Mouse (Mus musculus) lung, embryonic 15.5 days (tissue): ENCODE measurements around the gene 1110059E24Rik. TPM values are rescaled to one million over a fixed set of nuclear protein-coding genes. Genes with fewer than 3 reads are reported as not detected.
"Not testable (repeated sequence)": the region's sequence is repeated elsewhere in the genome, so short reads cannot be mapped to it uniquely, and the experiment has no call there.

Experiments
- ATAC-seq: fragments of 200-750 bp; cut with Nextera tagmentation; 2 replicates; pipeline ENCODE4 v1.8.0; 2017; ENCODE audit warnings: moderate number of reproducible peaks, borderline replicate concordance; ENCODE audit not compliant: low FRiP score, low TSS enrichment; ENCODE audit errors: extremely low read depth
- H3K27ac ChIP-seq: fragments of 300-500 bp; sonication (generic); 2 replicates; pipeline ENCODE4 v1.5.1; 2015; ENCODE audit warnings: moderate library complexity, mild to moderate bottlenecking, inconsistent platforms
- H3K27me3 ChIP-seq: fragments of 300-500 bp; sonication (generic); 2 replicates; pipeline ENCODE4 v1.6.1; 2015; ENCODE audit warnings: inconsistent platforms
- H3K36me3 ChIP-seq: fragments of 300-500 bp; sonication (generic); 2 replicates; pipeline ENCODE4 v1.6.1; 2015; ENCODE audit warnings: inconsistent platforms
- H3K4me1 ChIP-seq: fragments of 300-500 bp; sonication (generic); 2 replicates; pipeline ENCODE4 v1.6.1; 2015; ENCODE audit warnings: inconsistent platforms
- H3K4me2 ChIP-seq: fragments of 300-500 bp; sonication (generic); 2 replicates; pipeline ENCODE4 v1.6.1; 2015; ENCODE audit warnings: inconsistent platforms, mild to moderate bottlenecking, moderate library complexity
- H3K4me3 ChIP-seq: fragments of 300-500 bp; sonication (generic); 2 replicates; pipeline ENCODE4 v1.5.1; 2015; ENCODE audit warnings: mild to moderate bottlenecking, inconsistent platforms
- H3K9ac ChIP-seq: fragments of 300-500 bp; sonication (generic); 2 replicates; pipeline ENCODE4 v1.6.1; 2015; ENCODE audit warnings: inconsistent platforms
- H3K9me3 ChIP-seq: fragments of 300-500 bp; sonication (generic); 2 replicates; pipeline ENCODE4 v1.6.1; 2016; ENCODE audit warnings: inconsistent platforms
- WGBS: fragments of 180-500 bp; shearing (Covaris S2); methylation state at CpG from one replicate; pipeline ENCODE4 v1.1.7; 2015; 5-methylcytosine and 5-hydroxymethylcytosine counted together
- polyA plus RNA-seq: library from polyadenylated mRNA; unstranded; fragments of >200 nt; fragmentation: Nextera tagmentation; extraction: Ambion mirVana; gene quantifications from 2 replicates; pipeline ENCODE4 v1.2.1, GENCODE M21; 2015

The 1110059E24Rik gene
- polyA plus RNA-seq, 1 experiment from 2014 or later = 70.2 TPM

GRCm38 (mm10) chr19:21615801-21616200, 37.0 kb downstream of the 1110059E24Rik start:
- Histone ChIP-seq H3K4me1 (no peaks in the 10 kb centered on the region), H3K4me3 (no peak overlapping the region), H3K9me3 (no peaks in the 10 kb centered on the region), H3K9ac (no peak overlapping the region), H3K27ac (no peak overlapping the region), H3K36me3 (0 out of 2 replicates have a peak, but pooled peaks cover 3% of the 10 kb centered on the region), H3K4me2 (no peak overlapping the region), H3K27me3 (no peaks in the 10 kb centered on the region)
- no peak for ATAC-seq
- 81% methylated on average over 3 of the region's 3 CpGs for WGBS

DNA sequence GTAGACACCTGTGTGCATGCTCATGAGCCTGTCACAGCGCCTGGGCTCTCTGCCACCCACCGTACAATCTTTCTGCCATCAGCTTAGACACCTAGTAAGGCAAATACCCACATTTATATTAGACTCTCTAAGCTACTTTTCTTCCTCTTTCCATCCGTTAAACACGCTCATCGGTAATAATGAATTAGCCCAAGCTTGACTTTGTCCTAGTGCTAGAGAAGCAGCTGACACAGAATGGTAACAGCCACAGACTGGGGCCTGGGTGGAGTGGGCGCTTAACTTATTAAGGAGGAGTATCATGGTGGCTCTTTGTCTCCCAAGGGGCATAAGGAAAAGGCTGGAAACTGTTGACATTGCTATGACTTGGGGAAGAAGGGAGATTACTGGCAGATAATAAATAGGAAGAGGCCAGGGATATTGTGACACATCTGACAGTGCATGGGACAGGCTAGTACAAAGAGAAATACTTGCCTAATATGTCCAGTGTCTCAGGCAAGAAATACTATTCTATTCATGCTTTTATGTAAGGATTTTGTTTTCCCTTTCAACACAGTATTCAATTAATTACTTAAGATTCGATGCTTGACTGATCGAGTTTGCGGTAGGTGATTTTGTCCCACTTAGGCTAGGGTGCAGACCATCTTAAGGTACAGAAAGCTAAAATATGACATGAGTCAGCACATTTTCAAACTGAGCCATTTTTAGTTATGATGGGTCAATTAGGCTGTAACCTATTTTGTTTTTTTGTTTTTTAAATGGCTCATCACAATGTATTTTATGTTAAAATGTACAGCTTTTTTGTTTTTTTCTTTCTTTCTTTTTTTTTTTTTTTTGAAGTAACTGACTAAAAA, 40.8 kb downstream of the 1110059E24Rik start:
- WGBS = 86% methylated on average over 9 of the region's 9 CpGs
- Histone ChIP-seq H3K9me3 (no peaks in the 10 kb centered on the region), H3K4me2 (no peak overlapping the region), H3K9ac (no peak overlapping the region), H3K4me1 (no peaks in the 10 kb centered on the region), H3K4me3 (no peak overlapping the region), H3K27ac (no peak overlapping the region), H3K36me3 (no peaks in the 10 kb centered on the region), H3K27me3 (no peaks in the 10 kb centered on the region)
- ATAC-seq = no peak

DNA sequence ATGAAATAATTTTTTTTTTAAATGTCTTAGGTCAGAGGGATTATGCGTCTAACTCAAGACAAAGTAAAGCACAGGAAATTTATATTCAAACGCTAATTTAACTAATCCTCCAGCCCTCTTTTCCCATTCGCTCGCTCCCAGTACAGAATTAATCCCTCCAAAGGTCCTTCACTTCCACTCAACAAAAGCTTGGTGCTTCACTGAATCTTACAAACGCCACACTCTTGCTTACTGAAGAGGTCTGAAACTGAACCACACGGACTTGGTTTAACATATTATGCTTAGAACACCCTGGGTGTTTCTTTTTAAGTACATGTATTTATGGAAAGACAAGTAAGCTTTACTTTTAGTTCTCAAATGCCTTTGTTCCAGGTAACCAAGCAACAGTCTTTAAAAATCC, 41.5 kb downstream of the 1110059E24Rik start:
- H3K4me3 ChIP-seq = no peak overlapping the region
- no peak overlapping the region for H3K9ac ChIP-seq
- no peaks in the 10 kb centered on the region for H3K27me3 ChIP-seq
- no peak for ATAC-seq
- no peaks in the 10 kb centered on the region for H3K9me3 ChIP-seq
- H3K4me1 ChIP-seq = no peaks in the 10 kb centered on the region
- no peak overlapping the region for H3K27ac ChIP-seq
- no peaks in the 10 kb centered on the region for H3K36me3 ChIP-seq
- 63% methylated on average over 6 of the region's 6 CpGs for WGBS
- H3K4me2 ChIP-seq = no peak overlapping the region

GRCm38 (mm10) chr19:21610240-21610639, 42.5 kb downstream of the 1110059E24Rik start:
- H3K4me1 ChIP-seq = no peaks in the 10 kb centered on the region
- ATAC-seq = no peak
- 72% methylated on average over 6 of the region's 6 CpGs for WGBS
- no peaks in the 10 kb centered on the region for H3K9me3 ChIP-seq
- H3K27me3 ChIP-seq = no peaks in the 10 kb centered on the region
- H3K4me2 ChIP-seq = no peak overlapping the region
- no peak overlapping the region for H3K9ac ChIP-seq
- H3K27ac ChIP-seq = no peak overlapping the region
- H3K36me3 ChIP-seq = no peaks in the 10 kb centered on the region
- no peak overlapping the region for H3K4me3 ChIP-seq

DNA sequence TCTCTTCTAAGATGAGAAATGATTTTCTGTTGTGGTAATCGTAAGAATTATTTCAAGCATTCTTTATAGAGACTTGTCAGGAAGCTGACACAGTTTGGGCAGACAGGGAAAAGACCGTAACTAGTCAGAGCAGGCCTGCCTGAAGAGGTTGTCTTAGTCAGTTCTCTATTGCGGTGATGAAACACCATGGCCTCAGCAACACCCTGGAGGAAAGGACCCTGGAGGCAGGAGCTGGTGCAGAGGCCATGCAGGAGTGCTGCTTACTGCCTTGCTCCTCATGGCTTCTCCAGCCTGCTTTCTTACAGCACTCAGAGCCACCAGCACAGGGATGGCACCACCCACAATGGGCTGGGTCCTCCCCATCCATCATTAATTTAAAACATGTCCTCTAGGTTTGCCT, 47.5 kb downstream of the 1110059E24Rik start:
- Histone ChIP-seq H3K27ac (no peak overlapping the region), H3K4me2 (no peak overlapping the region), H3K27me3 (no peaks in the 10 kb centered on the region), H3K4me1 (peaks cover 20% of the 10 kb centered on the region), H3K4me3 (no peak overlapping the region), H3K9me3 (no peaks in the 10 kb centered on the region), H3K9ac (no peak overlapping the region), H3K36me3 (no peaks in the 10 kb centered on the region)
- no peak for ATAC-seq
- 85% methylated on average over 3 of the region's 3 CpGs for WGBS

- 40% methylated on average over 3 of the region's 3 CpGs for WGBS
- Histone ChIP-seq H3K9ac (no peak overlapping the region), H3K36me3 (no peaks in the 10 kb centered on the region), H3K4me1 (peaks cover 33% of the 10 kb centered on the region), H3K27me3 (no peaks in the 10 kb centered on the region), H3K4me3 (no peak overlapping the region), H3K27ac (peak overlapping the region; percentile 50; the same call in 1 of the 2 replicates), H3K4me2 (no peak overlapping the region), H3K9me3 (no peaks in the 10 kb centered on the region)
- ATAC-seq = no peak
Observed at GRCm38 (mm10) chr19:21603836-21604235, 48.9 kb downstream of the 1110059E24Rik start.

GRCm38 (mm10) chr19:21601541-21602101, 51.2 kb downstream of the 1110059E24Rik start:
- no peak overlapping the region for H3K4me3 ChIP-seq
- peaks cover 9% of the 10 kb centered on the region; the same call in 1 of the 2 replicates for H3K36me3 ChIP-seq
- no peak overlapping the region for H3K4me2 ChIP-seq
- H3K27ac ChIP-seq = peak overlapping the region; percentile 47
- no peak for ATAC-seq
- H3K4me1 ChIP-seq = peaks cover 33% of the 10 kb centered on the region
- H3K27me3 ChIP-seq = no peaks in the 10 kb centered on the region
- 26% methylated on average over 3 of the region's 3 CpGs for WGBS
- no peak overlapping the region for H3K9ac ChIP-seq
- H3K9me3 ChIP-seq = no peaks in the 10 kb centered on the region

DNA sequence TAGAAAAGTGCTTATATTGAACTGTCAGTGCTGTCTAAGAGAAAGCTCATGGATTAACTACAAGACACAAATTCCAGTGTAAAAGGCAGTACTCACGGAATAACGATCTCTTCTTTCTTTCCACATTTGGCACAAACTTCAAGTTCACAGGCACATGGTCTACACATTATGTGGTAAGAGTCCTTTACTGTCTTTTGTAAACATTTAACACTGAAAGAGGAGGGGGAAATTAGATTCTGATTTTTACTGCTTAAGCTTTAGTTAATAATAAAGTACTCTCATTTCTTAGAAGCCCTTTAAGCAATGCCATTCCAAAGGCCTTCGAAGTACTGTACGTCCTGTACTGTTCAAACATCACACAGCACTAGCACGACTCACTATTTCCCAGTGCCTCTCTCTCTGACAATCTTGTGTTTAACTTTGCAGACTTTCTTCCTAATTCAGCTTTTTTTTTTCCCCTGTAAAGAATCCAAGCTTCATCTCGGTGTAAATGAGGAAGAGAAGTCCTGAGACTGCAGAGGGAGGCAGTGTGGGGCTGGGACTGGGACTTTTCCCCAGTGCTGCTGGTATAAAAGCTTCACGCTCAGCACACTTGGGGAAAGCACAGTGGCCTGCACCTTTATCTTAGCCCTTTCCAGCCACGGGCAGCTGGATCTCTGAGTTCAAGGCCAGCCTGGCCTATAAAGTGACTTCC, 54.0 kb downstream of the 1110059E24Rik start:
- H3K27ac ChIP-seq = peak overlapping the region; percentile 96
- 35% methylated on average over 8 of the region's 8 CpGs for WGBS
- no peaks in the 10 kb centered on the region for H3K27me3 ChIP-seq
- H3K4me2 ChIP-seq = peak overlapping the region; percentile 24; the same call in 1 of the 2 replicates
- H3K4me1 ChIP-seq = peaks cover 31% of the 10 kb centered on the region
- no peak overlapping the region for H3K4me3 ChIP-seq
- no peaks in the 10 kb centered on the region for H3K9me3 ChIP-seq
- ATAC-seq = peak; percentile 88
- H3K36me3 ChIP-seq = peaks cover 10% of the 10 kb centered on the region; the same call in 1 of the 2 replicates
- no peak overlapping the region for H3K9ac ChIP-seq

DNA sequence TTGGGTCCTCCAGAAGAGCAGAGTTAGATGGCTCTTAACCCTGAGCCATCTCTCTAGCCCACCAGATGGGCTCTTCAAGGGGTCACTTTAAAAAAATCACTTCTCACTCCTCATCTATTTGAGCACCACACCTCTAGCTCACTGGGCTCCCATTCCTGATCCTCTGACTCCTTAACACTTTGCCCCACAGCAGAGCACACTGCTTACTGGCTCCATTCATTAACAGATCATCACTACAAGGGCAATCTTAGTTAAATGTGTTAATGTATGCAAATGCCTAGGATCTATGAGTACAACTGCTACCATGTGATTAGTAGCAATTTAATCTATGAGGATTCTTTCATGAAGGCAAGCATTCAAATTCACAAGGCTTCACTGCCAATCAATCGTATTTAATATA, 58.1 kb downstream of the 1110059E24Rik start:
- Histone ChIP-seq H3K9me3 (no peaks in the 10 kb centered on the region), H3K36me3 (peaks cover 10% of the 10 kb centered on the region; the same call in 1 of the 2 replicates), H3K4me1 (peaks cover 8% of the 10 kb centered on the region), H3K9ac (no peak overlapping the region), H3K27me3 (no peaks in the 10 kb centered on the region), H3K4me3 (no peak overlapping the region), H3K4me2 (no peak overlapping the region), H3K27ac (no peak overlapping the region)
- 92% methylated on average over 1 of the region's 1 CpGs for WGBS
- ATAC-seq = no peak

- not testable (repeated sequence) for H3K4me1 ChIP-seq, H3K27me3 ChIP-seq, H3K36me3 ChIP-seq, H3K27ac ChIP-seq, H3K4me3 ChIP-seq, H3K9me3 ChIP-seq, H3K9ac ChIP-seq, H3K4me2 ChIP-seq, ATAC-seq
- 91% methylated on average over 5 of the region's 5 CpGs for WGBS
Observed at GRCm38 (mm10) chr19:21592216-21592615, 60.6 kb downstream of the 1110059E24Rik start.

DNA sequence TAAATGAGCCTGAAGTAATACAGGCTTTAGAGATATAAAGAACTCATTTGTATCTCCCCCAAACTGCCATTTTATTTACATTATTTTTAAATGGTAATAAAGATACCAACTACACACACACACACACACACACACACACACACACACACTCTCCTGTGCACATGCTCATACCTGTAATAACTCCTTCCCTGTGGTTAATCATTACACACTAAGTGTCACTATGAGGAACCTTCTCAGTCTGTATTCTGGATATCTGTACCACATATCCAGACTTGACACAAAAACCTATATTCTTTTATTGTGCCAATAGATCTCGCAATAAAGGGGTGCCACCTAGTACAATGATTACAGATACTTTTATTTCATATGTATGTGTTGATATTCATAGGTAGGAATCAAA, 62.9 kb downstream of the 1110059E24Rik start:
- no peaks in the 10 kb centered on the region for H3K9me3 ChIP-seq
- no peaks in the 10 kb centered on the region for H3K36me3 ChIP-seq
- ATAC-seq = no peak
- H3K4me3 ChIP-seq = no peak overlapping the region
- H3K9ac ChIP-seq = no peak overlapping the region
- no peaks in the 10 kb centered on the region for H3K27me3 ChIP-seq
- H3K27ac ChIP-seq = no peak overlapping the region
- WGBS = 95% methylated on average over 1 of the region's 1 CpGs
- H3K4me1 ChIP-seq = no peaks in the 10 kb centered on the region
- no peak overlapping the region for H3K4me2 ChIP-seq

GRCm38 (mm10) chr19:21587593-21587992, 65.2 kb downstream of the 1110059E24Rik start:
- no peaks in the 10 kb centered on the region for H3K4me1 ChIP-seq
- no peak overlapping the region for H3K9ac ChIP-seq
- ATAC-seq = no peak
- H3K4me2 ChIP-seq = no peak overlapping the region
- H3K27ac ChIP-seq = no peak overlapping the region
- no peak overlapping the region for H3K4me3 ChIP-seq
- H3K36me3 ChIP-seq = no peaks in the 10 kb centered on the region
- 75% methylated on average over 4 of the region's 4 CpGs for WGBS
- no peaks in the 10 kb centered on the region for H3K27me3 ChIP-seq
- H3K9me3 ChIP-seq = no peaks in the 10 kb centered on the region
